Mouse (Mus musculus): ENCODE data around the gene Tcl1. TPM values are rescaled to one million over a fixed set of nuclear protein-coding genes. Genes with fewer than 3 reads are reported as not detected.
"Not testable (repeated sequence)": the region's sequence is repeated elsewhere in the genome, so short reads cannot be mapped to it uniquely, and the experiment has no call there.

Gene Tcl1
- polyA plus RNA-seq, 1 experiment from 2014 or later, result not detected

GRCm38 (mm10) chr12:105174318-105174717 is 48.3 kb downstream of the Tcl1 start:
- not testable (repeated sequence) for H3K9ac ChIP-seq; H3K9me3 ChIP-seq; H3K4me3 ChIP-seq (replicated peaks); H3K4me2 ChIP-seq; H3K4me1 ChIP-seq; ATAC-seq (ENCODE audit: insufficient read depth, low FRiP score, low read depth); H3K36me3 ChIP-seq; H3K27me3 ChIP-seq (replicated peaks); H3K27ac ChIP-seq
- WGBS, result 34% methylated on average over 2 of the region's 2 CpGs

DNA sequence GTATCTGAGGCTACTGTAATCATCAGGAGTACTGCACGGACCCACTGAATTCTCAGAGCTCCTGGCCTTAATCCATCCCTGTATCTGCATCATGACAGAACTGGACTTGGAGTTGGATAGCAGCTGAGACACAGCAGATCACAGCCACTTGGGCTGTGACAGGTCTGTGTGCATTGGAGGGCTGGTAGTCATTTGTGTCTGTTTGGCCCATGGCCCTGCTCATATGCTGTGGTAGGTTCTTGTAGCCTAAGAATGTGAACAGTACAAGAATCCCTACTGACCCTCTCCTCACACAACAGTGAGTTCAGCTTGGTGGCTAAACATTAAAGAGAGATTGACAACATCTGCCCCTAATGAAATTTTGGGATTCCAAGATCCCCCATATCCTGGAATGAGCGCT is 49.2 kb downstream of the Tcl1 start:
- no peak overlapping the region for H3K4me2 ChIP-seq
- H3K4me3 ChIP-seq (replicated peaks), result no peak overlapping the region
- WGBS, result 82% methylated on average over 2 of the region's 2 CpGs
- H3K27me3 ChIP-seq (replicated peaks), result no peaks in the 10 kb centered on the region
- H3K4me1 ChIP-seq, result no peaks in the 10 kb centered on the region
- no peaks in the 10 kb centered on the region for H3K36me3 ChIP-seq
- ATAC-seq (ENCODE audit: insufficient read depth, low FRiP score, low read depth), result no peak
- no peaks in the 10 kb centered on the region for H3K9me3 ChIP-seq
- H3K9ac ChIP-seq, result no peak overlapping the region
- H3K27ac ChIP-seq, result no peak overlapping the region

Other genes with a start within 250 kb of the Tcl1 start
- 0.70 and 0.99 TPM in 2 replicates for gene Syne3, start 213.0 kb downstream of the Tcl1 start, polyA plus RNA-seq (2015; fragmentation: Nextera tagmentation; extraction: Ambion mirVana)
- gene Glrx5, start 190.1 kb downstream of the Tcl1 start, polyA plus RNA-seq (2015; fragmentation: Nextera tagmentation; extraction: Ambion mirVana), result 159 and 193 TPM in 2 replicates
- gene Tcl1b2, start 76.8 kb downstream of the Tcl1 start, polyA plus RNA-seq (2015; fragmentation: Nextera tagmentation; extraction: Ambion mirVana), result not detected in 2 replicates
- not detected in 2 replicates for gene Tcl1b1, start 63.1 kb downstream of the Tcl1 start, polyA plus RNA-seq (2015; fragmentation: Nextera tagmentation; extraction: Ambion mirVana)
- gene Tcl1b5, start 46.4 kb downstream of the Tcl1 start, polyA plus RNA-seq (2015; fragmentation: Nextera tagmentation; extraction: Ambion mirVana), result not detected in 2 replicates
- not detected in 2 replicates for gene Tcl1b3, start 31.8 kb downstream of the Tcl1 start, polyA plus RNA-seq (2015; fragmentation: Nextera tagmentation; extraction: Ambion mirVana)
- gene Tcl1b4, start 20.8 kb downstream of the Tcl1 start, polyA plus RNA-seq (2015; fragmentation: Nextera tagmentation; extraction: Ambion mirVana), result not detected in 2 replicates
- 0.13 TPM in 2 replicates for gene Tunar, start 111.1 kb upstream of the Tcl1 start, polyA plus RNA-seq (2015; fragmentation: Nextera tagmentation; extraction: Ambion mirVana)
- gene D430019H16Rik, start 231.1 kb upstream of the Tcl1 start, polyA plus RNA-seq (2015; fragmentation: Nextera tagmentation; extraction: Ambion mirVana), result 1.2 and 1.4 TPM in 2 replicates